Mouse (Mus musculus) heart, postnatal 0 days (tissue): ENCODE data around the gene Ppp2r3a. TPM values are rescaled to one million over a fixed set of nuclear protein-coding genes. Genes with fewer than 3 reads are reported as not detected.
A peak's percentile ranks its signal among the peaks of the same experiment; 100 is the strongest.

ENCODE experiments used
- ATAC-seq: fragments of 200-750 bp; cut with Nextera tagmentation; 2 replicates; pipeline ENCODE4 v1.8.0; 2017; ENCODE audit warnings: low read depth, moderate number of reproducible peaks, moderate library complexity; ENCODE audit not compliant: insufficient read depth
- DNase-seq: peaks from one replicate; pipeline ENCODE4 v3.0.0-alpha.2; 2016; ENCODE audit warnings: low spot score
- H3K27ac ChIP-seq: fragments of 300-500 bp; sonication (generic); 2 replicates; pipeline ENCODE4 v1.5.1; 2014; ENCODE audit warnings: low read depth, mild to moderate bottlenecking
- H3K27me3 ChIP-seq: fragments of 300-500 bp; sonication (generic); 2 replicates; pipeline ENCODE4 v1.6.1; 2014; ENCODE audit warnings: low read length, mixed read lengths; ENCODE audit not compliant: control insufficient read depth, insufficient read depth
- H3K36me3 ChIP-seq: fragments of 300-500 bp; sonication (generic); replicated peaks from 2 replicates; pipeline ENCODE4 v1.6.1; 2014; ENCODE audit warnings: low read length, mixed read lengths; ENCODE audit not compliant: control insufficient read depth, insufficient read depth
- H3K4me1 ChIP-seq: fragments of 300-500 bp; sonication (generic); 2 replicates; pipeline ENCODE4 v1.6.1; 2014; ENCODE audit warnings: antibody characterized with exemption; ENCODE audit not compliant: control insufficient read depth, insufficient read depth
- H3K4me2 ChIP-seq: fragments of 300-500 bp; sonication (generic); 2 replicates; pipeline ENCODE4 v1.6.1; 2014; ENCODE audit warnings: low read depth, mild to moderate bottlenecking, low read length, moderate library complexity
- H3K4me3 ChIP-seq: fragments of 300-500 bp; sonication (generic); 2 replicates; pipeline ENCODE4 v1.5.1; 2014; ENCODE audit warnings: low read depth, low read length
- H3K9ac ChIP-seq: fragments of 300-500 bp; sonication (generic); replicated peaks from 2 replicates; pipeline ENCODE4 v1.6.1; 2014; ENCODE audit warnings: low read depth, low read length, mixed read lengths
- H3K9me3 ChIP-seq: fragments of 300-500 bp; sonication (generic); replicated peaks from 2 replicates; pipeline ENCODE4 v1.6.1; 2016; ENCODE audit warnings: low read length; ENCODE audit not compliant: control insufficient read depth
- CTCF ChIP-seq: IDR thresholded peaks from 2 replicates; pipeline ENCODE4 v1.5.1; 2016; ENCODE audit warnings: antibody characterized with exemption, control low read depth, low read depth
- EP300 ChIP-seq: IDR thresholded peaks from 2 replicates; pipeline ENCODE4 v1.6.1; 2016; ENCODE audit warnings: antibody characterized with exemption, low read depth
- WGBS: fragments of 180-500 bp; shearing (Covaris S2); extraction: QIAGEN DNeasy Blood & Tissue Kit; methylation state at CpG from one replicate; pipeline ENCODE4 v1.1.7; 2014; 5-methylcytosine and 5-hydroxymethylcytosine counted together
- polyA plus RNA-seq: library from polyadenylated mRNA; unstranded; fragments of >200 nt; fragmentation: Nextera tagmentation; extraction: Ambion mirVana; gene quantifications from 2 replicates; pipeline ENCODE4 v1.2.1, GENCODE M21; 2015
- total RNA-seq: library from RNA; depleted of rRNA; stranded (reverse); fragments of >200 nt; gene quantifications from 2 replicates; pipeline ENCODE4 v1.2.3, GENCODE M21; 2014; ENCODE audit warnings: low replicate concordance

Gene Ppp2r3a
- total and polyA plus RNA-seq, 2 experiments from 2014 or later, result 63.3 to 99.0 TPM

DNA sequence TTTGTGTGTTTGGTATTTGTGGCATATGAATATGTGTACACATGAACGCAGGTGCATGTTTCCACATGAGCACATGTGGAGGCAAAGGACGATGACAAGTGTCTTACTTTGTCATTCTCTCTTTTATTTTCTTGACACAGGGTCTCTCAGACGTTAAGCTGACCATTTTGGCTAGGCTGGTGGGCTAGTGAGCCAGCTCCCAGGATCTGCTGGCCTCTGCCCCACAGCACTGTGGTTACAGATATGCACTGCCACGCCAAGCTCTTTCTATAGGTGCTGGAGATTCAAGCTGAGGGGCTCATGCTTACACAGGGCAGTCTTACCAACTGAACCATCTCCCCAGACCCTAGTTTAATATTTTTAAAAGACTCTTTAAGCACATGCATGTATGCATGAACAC lies 45.1 kb downstream of the Ppp2r3a start:
- Histone ChIP-seq H3K4me2 (no peak overlapping the region), H3K4me3 (no peak overlapping the region), H3K9me3 (no peaks in the 10 kb centered on the region), H3K27me3 (no peaks in the 10 kb centered on the region), H3K4me1 (peaks cover 13% of the 10 kb centered on the region; the same call in 1 of the 2 replicates), H3K9ac (no peak overlapping the region), H3K36me3 (no peaks in the 10 kb centered on the region), H3K27ac (no peak overlapping the region)
- DNase-seq (no peak), ATAC-seq (no peak)
- WGBS, result 77% methylated on average over 4 of the region's 4 CpGs
- TF ChIP-seq EP300 (no peak), CTCF (no peak)

DNA sequence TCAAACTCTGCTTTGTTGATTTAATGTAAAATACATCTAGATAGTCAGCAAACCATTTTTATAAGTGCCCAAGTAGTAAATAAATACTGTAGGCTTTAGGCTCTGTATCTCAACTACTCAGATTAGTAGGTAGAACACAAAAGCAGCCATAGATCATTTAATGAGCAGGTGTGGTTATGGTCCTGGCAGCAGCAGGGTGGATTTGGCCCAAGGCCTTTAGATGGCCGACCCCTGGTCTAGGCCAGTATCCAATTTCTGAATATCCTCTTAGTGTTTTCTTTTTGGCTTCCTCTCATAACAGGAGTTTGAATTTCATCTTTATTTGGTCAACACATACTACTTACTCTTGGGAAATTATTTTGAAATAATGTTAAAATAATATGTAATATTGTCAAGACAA lies 46.4 kb downstream of the Ppp2r3a start:
- no peak overlapping the region for H3K4me2 ChIP-seq
- WGBS, result 32% methylated on average over 1 of the region's 1 CpGs
- H3K27ac ChIP-seq, result no peak overlapping the region
- H3K27me3 ChIP-seq, result no peaks in the 10 kb centered on the region
- no peak for DNase-seq
- H3K4me3 ChIP-seq, result no peak overlapping the region
- no peak for TF ChIP-seq EP300
- no peak for TF ChIP-seq CTCF
- no peak for ATAC-seq
- no peaks in the 10 kb centered on the region for H3K36me3 ChIP-seq
- no peaks in the 10 kb centered on the region for H3K9me3 ChIP-seq
- peaks cover 26% of the 10 kb centered on the region for H3K4me1 ChIP-seq
- H3K9ac ChIP-seq, result no peak overlapping the region

DNA sequence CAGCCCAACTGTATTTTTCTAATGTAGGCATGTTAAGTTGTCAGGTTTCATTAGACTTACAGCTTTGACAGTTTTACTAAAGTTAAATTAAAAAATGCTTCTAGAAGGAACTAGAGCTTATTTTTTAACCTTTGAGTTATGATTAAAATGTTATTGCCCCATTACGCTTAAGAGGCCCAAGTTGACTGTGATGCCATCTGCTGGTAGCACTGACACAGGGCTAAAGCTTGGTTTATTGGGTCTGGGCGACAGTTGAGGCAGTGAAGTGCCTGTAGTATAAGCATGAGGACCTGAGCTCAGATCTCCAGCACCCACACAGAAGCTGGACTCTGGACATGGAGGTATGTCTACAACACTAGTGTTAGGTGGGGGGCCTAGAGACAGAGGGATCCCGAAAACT lies 47.5 kb downstream of the Ppp2r3a start:
- H3K36me3 ChIP-seq, result no peaks in the 10 kb centered on the region
- no peak overlapping the region for H3K9ac ChIP-seq
- H3K27me3 ChIP-seq, result no peaks in the 10 kb centered on the region
- ATAC-seq, result no peak
- WGBS, result 87% methylated on average over 3 of the region's 3 CpGs
- no peak overlapping the region for H3K4me2 ChIP-seq
- H3K4me1 ChIP-seq, result peaks cover 30% of the 10 kb centered on the region
- no peak overlapping the region for H3K4me3 ChIP-seq
- TF ChIP-seq CTCF, result peak; percentile 25; the same call in 1 of the 2 replicates
- no peak for TF ChIP-seq EP300
- no peaks in the 10 kb centered on the region for H3K9me3 ChIP-seq
- DNase-seq, result no peak
- no peak overlapping the region for H3K27ac ChIP-seq

DNA sequence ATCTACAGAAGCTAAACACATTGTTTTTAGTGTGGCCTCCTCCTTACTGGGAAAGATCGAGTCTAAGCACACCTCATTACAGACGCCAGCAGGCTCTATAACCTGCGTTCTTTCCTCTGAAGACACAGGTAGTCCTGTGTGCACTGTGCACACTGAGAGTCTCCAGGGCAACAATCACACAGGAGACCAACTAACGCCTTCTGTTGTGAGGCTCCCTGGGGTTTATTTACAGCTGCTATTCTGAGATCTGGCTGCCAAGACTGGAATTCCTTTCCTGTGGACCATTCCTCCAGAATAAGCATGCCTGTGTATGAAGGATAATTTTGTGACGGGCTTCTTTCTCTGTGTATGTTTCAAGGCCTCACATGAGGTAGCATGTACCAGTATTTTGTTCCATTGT lies 51.0 kb downstream of the Ppp2r3a start:
- peak overlapping the region; percentile 31 for H3K4me2 ChIP-seq
- H3K4me3 ChIP-seq, result peak overlapping the region; percentile 5; the same call in 1 of the 2 replicates
- ATAC-seq (peak; percentile 76), DNase-seq (peak; percentile 85)
- 15% methylated on average over 5 of the region's 5 CpGs for WGBS
- peaks cover 22% of the 10 kb centered on the region for H3K4me1 ChIP-seq
- no peaks in the 10 kb centered on the region for H3K36me3 ChIP-seq
- no peak overlapping the region for H3K9ac ChIP-seq
- H3K9me3 ChIP-seq, result no peaks in the 10 kb centered on the region
- H3K27ac ChIP-seq, result peak overlapping the region; percentile 77
- no peak for TF ChIP-seq CTCF
- no peak for TF ChIP-seq EP300
- no peaks in the 10 kb centered on the region for H3K27me3 ChIP-seq

DNA sequence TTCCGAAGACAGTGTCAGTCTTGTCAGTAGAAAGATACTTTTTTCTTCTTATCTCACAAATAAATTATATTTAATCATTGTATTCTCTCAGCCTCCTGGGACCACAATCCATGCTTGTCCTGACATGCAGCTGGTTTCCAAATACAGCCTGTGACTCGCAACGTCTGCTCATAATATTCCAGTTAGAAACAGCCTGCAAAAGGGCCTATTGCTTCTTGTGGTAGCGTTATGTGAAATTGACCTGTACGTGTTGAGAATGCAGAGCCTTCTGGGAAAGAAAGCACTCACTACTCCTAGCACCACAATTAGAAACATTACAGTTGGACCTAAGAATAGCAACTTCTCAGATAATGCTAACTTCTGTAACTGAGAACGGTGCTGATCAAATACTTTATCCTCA lies 52.8 kb downstream of the Ppp2r3a start:
- peak; percentile 85 for ATAC-seq
- peak overlapping the region; percentile 54 for H3K4me3 ChIP-seq
- TF ChIP-seq EP300, result no peak; the same call in 1 of the 2 replicates
- TF ChIP-seq CTCF, result no peak
- peak overlapping the region; percentile 54 for H3K4me2 ChIP-seq
- WGBS, result 15% methylated on average over 6 of the region's 6 CpGs
- DNase-seq, result peak; percentile 95
- no peaks in the 10 kb centered on the region for H3K9me3 ChIP-seq
- peak overlapping the region; percentile 76 for H3K9ac ChIP-seq
- peaks cover 22% of the 10 kb centered on the region for H3K4me1 ChIP-seq
- peak overlapping the region; percentile 97 for H3K27ac ChIP-seq
- peaks cover 3% of the 10 kb centered on the region; the same call in 1 of the 2 replicates for H3K36me3 ChIP-seq
- no peaks in the 10 kb centered on the region for H3K27me3 ChIP-seq

DNA sequence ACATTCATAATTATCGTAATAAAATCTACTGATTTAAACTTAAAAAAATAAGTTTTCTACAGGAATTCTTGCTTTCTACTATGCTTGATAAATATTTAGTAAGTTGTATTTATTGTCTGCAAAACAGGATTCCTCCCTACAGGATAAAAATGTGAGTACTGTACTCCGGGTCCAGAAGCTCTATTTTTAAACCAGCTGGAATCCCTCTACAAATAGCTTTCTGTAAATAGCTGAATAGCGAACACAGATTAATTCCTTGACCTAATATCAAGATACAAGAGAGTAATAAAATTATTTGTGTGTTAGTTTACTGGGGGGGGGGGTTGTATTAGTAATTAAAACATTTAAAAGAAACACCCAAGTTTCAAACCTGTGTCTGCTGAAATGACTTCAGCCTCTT lies 53.3 kb downstream of the Ppp2r3a start:
- peaks cover 17% of the 10 kb centered on the region for H3K4me1 ChIP-seq
- ATAC-seq (0 out of 2 replicates have a peak, but pooled peaks have one; percentile 37), DNase-seq (peak; percentile 60)
- WGBS, result 26% methylated on average over 3 of the region's 3 CpGs
- no peak for TF ChIP-seq EP300
- no peak for TF ChIP-seq CTCF
- H3K27ac ChIP-seq, result peak overlapping the region; percentile 97
- no peaks in the 10 kb centered on the region for H3K9me3 ChIP-seq
- H3K4me2 ChIP-seq, result peak overlapping the region; percentile 54
- peak overlapping the region; percentile 76 for H3K9ac ChIP-seq
- peak overlapping the region; percentile 54 for H3K4me3 ChIP-seq
- H3K27me3 ChIP-seq, result no peaks in the 10 kb centered on the region
- H3K36me3 ChIP-seq, result peaks cover 3% of the 10 kb centered on the region
